Mouse (Mus musculus) small intestine, adult 2 months (tissue): ENCODE measurements at regions not wholly inside any gene's neighbourhood (a gene's known extent, or its start where the extent isn't known, plus 50 kb on each side); places are given as distances from the start of the nearest gene placed in this dataset.

Source experiments
- CTCF ChIP-seq: fragments of 200-500 bp; IDR thresholded peaks from 2 replicates; pipeline ENCODE4 v1.5.1; 2012; ENCODE audit warnings: low read depth, mild to moderate bottlenecking, control low read depth, inconsistent platforms, low read length, moderate library complexity, mixed read lengths; ENCODE audit not compliant: insufficient replicate concordance, insufficient read length; ENCODE audit errors: extremely low read depth
- POLR2A ChIP-seq: fragments of 200-500 bp; IDR thresholded peaks from 2 replicates; pipeline ENCODE4 v1.6.1; 2012; ENCODE audit warnings: low read depth, mild to moderate bottlenecking, control low read depth, inconsistent platforms, low read length, moderate library complexity

DNA sequence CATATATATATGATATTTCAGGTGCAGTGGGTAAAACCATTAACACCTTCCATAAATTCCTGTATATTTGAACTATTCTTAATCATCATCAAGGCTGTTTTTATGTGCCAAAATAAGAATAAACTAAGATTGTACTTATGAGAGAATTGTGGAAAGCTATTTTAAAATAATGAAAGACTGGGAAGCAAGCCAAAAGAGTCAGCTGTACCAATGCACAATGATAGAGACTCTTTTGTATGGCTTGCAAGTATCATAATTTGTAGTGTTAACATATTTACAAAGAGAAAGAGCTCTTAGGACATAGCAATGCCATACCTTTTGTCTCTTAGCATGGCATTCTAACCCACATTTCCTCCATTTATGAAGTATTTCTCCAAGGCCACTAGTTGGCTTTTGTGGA lies 436.7 kb downstream of the Serpinb8 start:
- no peak for TF ChIP-seq POLR2A
- no peak for TF ChIP-seq CTCF
